Mouse (Mus musculus) neural tube, embryonic 14.5 days (tissue): Measurements from ENCODE around the gene Lrp1. TPM values are rescaled to one million over a fixed set of nuclear protein-coding genes. Genes with fewer than 3 reads are reported as not detected.

Experiments
- ATAC-seq: fragments of 200-750 bp; cut with Nextera tagmentation; 2 replicates; pipeline ENCODE4 v1.8.0; 2017; ENCODE audit warnings: low read depth, mild to moderate bottlenecking, moderate TSS enrichment, moderate library complexity
- H3K27ac ChIP-seq: fragments of 300-500 bp; sonication (generic); 2 replicates; pipeline ENCODE4 v1.5.1; 2014; ENCODE audit warnings: low read depth, mild to moderate bottlenecking, control low read depth, low read length, moderate library complexity, mixed read lengths
- H3K27me3 ChIP-seq: fragments of 300-500 bp; sonication (generic); 2 replicates; pipeline ENCODE4 v1.6.1; 2014; ENCODE audit warnings: low read length; ENCODE audit not compliant: control insufficient read depth, insufficient read depth
- H3K36me3 ChIP-seq: fragments of 300-500 bp; sonication (generic); 2 replicates; pipeline ENCODE4 v1.6.1; 2014; ENCODE audit warnings: low read length, mixed read lengths; ENCODE audit not compliant: control insufficient read depth, insufficient read depth
- H3K4me1 ChIP-seq: fragments of 300-500 bp; sonication (generic); 2 replicates; pipeline ENCODE4 v1.6.1; 2014; ENCODE audit warnings: low read length; ENCODE audit not compliant: control insufficient read depth, insufficient read depth
- H3K4me2 ChIP-seq: fragments of 300-500 bp; sonication (generic); 2 replicates; pipeline ENCODE4 v1.6.1; 2014; ENCODE audit warnings: mild to moderate bottlenecking, low read depth, low read length, control low read depth
- H3K4me3 ChIP-seq: fragments of 300-500 bp; sonication (generic); 2 replicates; pipeline ENCODE4 v1.5.1; 2014; ENCODE audit warnings: low read depth, low read length, control low read depth, mixed read lengths
- H3K9ac ChIP-seq: fragments of 300-500 bp; sonication (generic); replicated peaks from 2 replicates; pipeline ENCODE4 v1.6.1; 2014; ENCODE audit warnings: low read depth, mild to moderate bottlenecking, control low read depth, low read length, mixed read lengths
- H3K9me3 ChIP-seq: fragments of 300-500 bp; sonication (generic); 2 replicates; pipeline ENCODE4 v1.6.1; 2016; ENCODE audit warnings: low read length; ENCODE audit not compliant: control insufficient read depth
- WGBS: fragments of 180-500 bp; shearing (Covaris S2); extraction: QIAGEN DNeasy Blood & Tissue Kit; methylation state at CpG from one replicate; pipeline ENCODE4 v1.1.7; 2014; 5-methylcytosine and 5-hydroxymethylcytosine counted together
- polyA plus RNA-seq: library from polyadenylated mRNA; unstranded; fragments of >200 nt; fragmentation: Nextera tagmentation; extraction: Ambion mirVana; gene quantifications from 2 replicates; pipeline ENCODE4 v1.2.1, GENCODE M21; 2014

Gene Lrp1
- polyA plus RNA-seq, 1 experiment from 2014 or later = 110 TPM

- Histone ChIP-seq H3K36me3 (peaks cover 28% of the 10 kb centered on the region), H3K4me3 (no peak overlapping the region), H3K27me3 (no peaks in the 10 kb centered on the region), H3K9me3 (no peaks in the 10 kb centered on the region), H3K4me1 (peaks cover 13% of the 10 kb centered on the region; the same call in 1 of the 2 replicates), H3K4me2 (no peak overlapping the region), H3K27ac (no peak overlapping the region), H3K9ac (no peak overlapping the region)
- ATAC-seq = no peak
- 71% methylated on average over 17 of the region's 17 CpGs for WGBS
These were observed 21.0 kb downstream of the Lrp1 start for GRCm38 (mm10) chr10:127599779-127600541.

- Histone ChIP-seq H3K27ac (no peak overlapping the region), H3K4me1 (peaks cover 13% of the 10 kb centered on the region; the same call in 1 of the 2 replicates), H3K36me3 (peaks cover 22% of the 10 kb centered on the region), H3K4me3 (no peak overlapping the region), H3K9me3 (no peaks in the 10 kb centered on the region), H3K9ac (no peak overlapping the region), H3K4me2 (no peak overlapping the region), H3K27me3 (no peaks in the 10 kb centered on the region)
- ATAC-seq = no peak
- 89% methylated on average over 11 of the region's 11 CpGs for WGBS
These were observed 21.7 kb downstream of the Lrp1 start for GRCm38 (mm10) chr10:127599252-127599651.

- peaks cover 13% of the 10 kb centered on the region; the same call in 1 of the 2 replicates for H3K4me1 ChIP-seq
- no peak overlapping the region for H3K4me2 ChIP-seq
- no peak overlapping the region for H3K4me3 ChIP-seq
- H3K27ac ChIP-seq = no peak overlapping the region
- no peaks in the 10 kb centered on the region for H3K27me3 ChIP-seq
- peaks cover 20% of the 10 kb centered on the region for H3K36me3 ChIP-seq
- no peaks in the 10 kb centered on the region for H3K9me3 ChIP-seq
- ATAC-seq = no peak
- H3K9ac ChIP-seq = no peak overlapping the region
- 67% methylated on average over 7 of the region's 8 CpGs for WGBS
These were observed 22.3 kb downstream of the Lrp1 start for GRCm38 (mm10) chr10:127598607-127599006.

- H3K27ac ChIP-seq = no peak overlapping the region
- ATAC-seq = no peak
- H3K4me1 ChIP-seq = peaks cover 13% of the 10 kb centered on the region; the same call in 1 of the 2 replicates
- H3K27me3 ChIP-seq = no peaks in the 10 kb centered on the region
- WGBS = 80% methylated on average over 5 of the region's 5 CpGs
- no peak overlapping the region for H3K9ac ChIP-seq
- H3K4me3 ChIP-seq = no peak overlapping the region
- no peak overlapping the region for H3K4me2 ChIP-seq
- no peaks in the 10 kb centered on the region for H3K9me3 ChIP-seq
- peaks cover 21% of the 10 kb centered on the region for H3K36me3 ChIP-seq
These were observed 23.5 kb downstream of the Lrp1 start for GRCm38 (mm10) chr10:127597311-127597901.

- Histone ChIP-seq H3K27me3 (no peaks in the 10 kb centered on the region), H3K27ac (no peak overlapping the region), H3K36me3 (peaks cover 31% of the 10 kb centered on the region), H3K4me3 (no peak overlapping the region), H3K9me3 (no peaks in the 10 kb centered on the region), H3K9ac (no peak overlapping the region), H3K4me1 (peaks cover 16% of the 10 kb centered on the region; the same call in 1 of the 2 replicates), H3K4me2 (no peak overlapping the region)
- no peak for ATAC-seq
- WGBS = 43% methylated on average over 7 of the region's 7 CpGs
These were observed 24.5 kb downstream of the Lrp1 start for GRCm38 (mm10) chr10:127596321-127596941.

- Histone ChIP-seq H3K4me2 (no peak overlapping the region), H3K4me1 (peaks cover 16% of the 10 kb centered on the region; the same call in 1 of the 2 replicates), H3K36me3 (peaks cover 36% of the 10 kb centered on the region), H3K9me3 (no peaks in the 10 kb centered on the region), H3K4me3 (no peak overlapping the region), H3K27me3 (no peaks in the 10 kb centered on the region), H3K9ac (no peak overlapping the region), H3K27ac (no peak overlapping the region)
- no peak for ATAC-seq
- 92% methylated on average over 30 of the region's 30 CpGs for WGBS
These were observed 25.8 kb downstream of the Lrp1 start for GRCm38 (mm10) chr10:127594930-127595715.

- WGBS = 87% methylated on average over 8 of the region's 8 CpGs
- H3K4me2 ChIP-seq = no peak overlapping the region
- ATAC-seq = no peak
These were observed 26.5 kb downstream of the Lrp1 start for GRCm38 (mm10) chr10:127594405-127594804.

GRCm38 (mm10) chr10:127592850-127593249 is 28.1 kb downstream of the Lrp1 start:
- no peak overlapping the region for H3K4me2 ChIP-seq
- H3K9ac ChIP-seq = no peak overlapping the region
- 85% methylated on average over 13 of the region's 13 CpGs for whole genome bisulfite sequencing
- ATAC-seq = no peak
- H3K36me3 ChIP-seq = peaks cover 59% of the 10 kb centered on the region
- H3K4me3 ChIP-seq = no peak overlapping the region
- no peaks in the 10 kb centered on the region for H3K27me3 ChIP-seq
- H3K27ac ChIP-seq = no peak overlapping the region
- no peaks in the 10 kb centered on the region for H3K9me3 ChIP-seq
- peaks cover 16% of the 10 kb centered on the region; the same call in 1 of the 2 replicates for H3K4me1 ChIP-seq

More at GRCm38 (mm10) chr10:127594405-127594804, 26.5 kb downstream of the Lrp1 start:
- Histone ChIP-seq H3K4me3 (no peak overlapping the region), H3K27ac (no peak overlapping the region), H3K27me3 (no peaks in the 10 kb centered on the region), H3K36me3 (peaks cover 43% of the 10 kb centered on the region), H3K9ac (no peak overlapping the region), H3K9me3 (no peaks in the 10 kb centered on the region), H3K4me1 (peaks cover 16% of the 10 kb centered on the region; the same call in 1 of the 2 replicates)
